Mouse (Mus musculus): ENCODE measurements at regions not wholly inside any gene's neighbourhood (a gene's known extent, or its start where the extent isn't known, plus 50 kb on each side); places are given as distances from the start of the nearest gene placed in this dataset.

GRCm38 (mm10) chr3:58253942-58254341, 160.6 kb upstream of the Tsc22d2 start:
- TF ChIP-seq CTCF (IDR thresholded peaks at IDR 0.05; ENCODE audit: borderline replicate concordance, insufficient read depth, low read length) (no peak), POLR2A (IDR thresholded peaks at IDR 0.05; ENCODE audit: low read depth, low read length) (no peak)
